Mouse (Mus musculus) midbrain, embryonic 12.5 days (tissue): ENCODE data around the gene Vdac1. TPM values are rescaled to one million over a fixed set of nuclear protein-coding genes. Genes with fewer than 3 reads are reported as not detected.
A peak's percentile ranks its signal among the peaks of the same experiment; 100 is the strongest.
"Not testable (repeated sequence)": the region's sequence is repeated elsewhere in the genome, so short reads cannot be mapped to it uniquely, and the experiment has no call there.

Experiments used
- ATAC-seq: fragments of 200-750 bp; cut with Nextera tagmentation; 2 replicates; pipeline ENCODE4 v1.8.0; 2017; ENCODE audit warnings: low read depth, moderate TSS enrichment, moderate library complexity; ENCODE audit not compliant: low FRiP score
- H3K27ac ChIP-seq: fragments of 300-500 bp; sonication (generic); replicated peaks from 2 replicates; pipeline ENCODE4 v1.5.1; 2016; ENCODE audit warnings: mild to moderate bottlenecking
- H3K27me3 ChIP-seq: fragments of 300-500 bp; sonication (generic); 2 replicates; pipeline ENCODE4 v1.6.1; 2016; ENCODE audit warnings: mild to moderate bottlenecking
- H3K36me3 ChIP-seq: fragments of 300-500 bp; sonication (generic); 2 replicates; pipeline ENCODE4 v1.6.1; 2016
- H3K4me1 ChIP-seq: fragments of 300-500 bp; sonication (generic); 2 replicates; pipeline ENCODE4 v1.6.1; 2016
- H3K4me2 ChIP-seq: fragments of 300-500 bp; sonication (generic); replicated peaks from 2 replicates; pipeline ENCODE4 v1.6.1; 2016; ENCODE audit warnings: mild to moderate bottlenecking, moderate library complexity
- H3K4me3 ChIP-seq: fragments of 300-500 bp; sonication (generic); 2 replicates; pipeline ENCODE4 v1.5.1; 2016; ENCODE audit warnings: mild to moderate bottlenecking
- H3K9ac ChIP-seq: fragments of 300-500 bp; sonication (generic); replicated peaks from 2 replicates; pipeline ENCODE4 v1.6.1; 2016; ENCODE audit warnings: mild to moderate bottlenecking, moderate library complexity
- H3K9me3 ChIP-seq: fragments of 300-500 bp; sonication (generic); 2 replicates; pipeline ENCODE4 v1.6.1; 2016; ENCODE audit warnings: mild to moderate bottlenecking
- WGBS: fragments of 180-500 bp; shearing (Covaris S2); methylation state at CpG from one replicate; pipeline ENCODE4 v1.1.7; 2016; 5-methylcytosine and 5-hydroxymethylcytosine counted together
- polyA plus RNA-seq: library from polyadenylated mRNA; unstranded; fragments of >200 nt; fragmentation: Nextera tagmentation; extraction: Ambion mirVana; gene quantifications from 2 replicates; pipeline ENCODE4 v1.2.1, GENCODE M21; 2016

Vdac1 gene
- polyA plus RNA-seq, 1 experiment from 2014 or later: 216 TPM

- Histone ChIP-seq H3K27me3 (no peaks in the 10 kb centered on the region), H3K4me3 (peak overlapping the region; percentile 20; the same call in 1 of the 2 replicates), H3K4me2 (peak overlapping the region; percentile 43), H3K4me1 (peaks cover 9% of the 10 kb centered on the region; the same call in 1 of the 2 replicates), H3K9me3 (no peaks in the 10 kb centered on the region), H3K27ac (no peak overlapping the region), H3K36me3 (no peaks in the 10 kb centered on the region), H3K9ac (peak overlapping the region; percentile 12; the same call in 1 of the 2 replicates)
- ATAC-seq: 0 out of 2 replicates have a peak, but pooled peaks have one; percentile 60
- WGBS: 18% methylated on average over 11 of the region's 12 CpGs
These were observed 14.6 kb upstream of the Vdac1 start for GRCm38 (mm10) chr11:52345939-52346634.

DNA sequence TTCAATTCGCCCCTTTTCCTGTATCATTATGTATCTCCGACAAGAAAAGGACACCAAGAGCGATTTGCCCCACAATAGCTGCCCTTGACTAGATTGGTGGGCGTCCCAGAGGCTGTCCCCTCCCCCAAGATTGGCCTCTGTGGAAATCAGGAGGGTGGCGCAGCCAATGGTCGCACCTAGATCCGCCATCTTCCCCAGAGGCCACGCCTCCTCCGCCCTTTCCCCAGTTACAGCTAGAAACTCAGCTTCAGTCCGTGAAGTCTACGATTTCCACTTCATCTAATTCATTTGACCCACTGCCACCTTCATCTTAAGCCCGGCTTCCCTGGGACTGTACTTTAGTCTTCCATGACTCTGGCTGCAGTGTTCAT, 14.0 kb upstream of the Vdac1 start:
- peak overlapping the region; percentile 12; the same call in 1 of the 2 replicates for H3K9ac ChIP-seq
- H3K27ac ChIP-seq: no peak overlapping the region
- no peaks in the 10 kb centered on the region for H3K27me3 ChIP-seq
- peak overlapping the region; percentile 43 for H3K4me2 ChIP-seq
- no peaks in the 10 kb centered on the region for H3K36me3 ChIP-seq
- peak overlapping the region; percentile 20; the same call in 1 of the 2 replicates for H3K4me3 ChIP-seq
- no peaks in the 10 kb centered on the region for H3K9me3 ChIP-seq
- 5% methylated on average over 12 of the region's 12 CpGs for WGBS
- ATAC-seq: no peak
- H3K4me1 ChIP-seq: peaks cover 4% of the 10 kb centered on the region; the same call in 1 of the 2 replicates

GRCm38 (mm10) chr11:52348156-52348555, 12.5 kb upstream of the Vdac1 start:
- 88% methylated on average over 4 of the region's 4 CpGs for WGBS
- no peak overlapping the region for H3K27ac ChIP-seq
- H3K27me3 ChIP-seq: no peaks in the 10 kb centered on the region
- no peak for ATAC-seq
- no peak overlapping the region for H3K4me2 ChIP-seq
- no peaks in the 10 kb centered on the region for H3K9me3 ChIP-seq
- H3K4me3 ChIP-seq: no peak overlapping the region
- H3K4me1 ChIP-seq: peaks cover 3% of the 10 kb centered on the region; the same call in 1 of the 2 replicates
- no peaks in the 10 kb centered on the region for H3K36me3 ChIP-seq
- no peak overlapping the region for H3K9ac ChIP-seq

- Histone ChIP-seq H3K4me1 (peaks cover 3% of the 10 kb centered on the region; the same call in 1 of the 2 replicates), H3K36me3 (no peaks in the 10 kb centered on the region), H3K9me3 (no peaks in the 10 kb centered on the region), H3K27me3 (no peaks in the 10 kb centered on the region), H3K4me3 (no peak overlapping the region), H3K27ac (no peak overlapping the region), H3K9ac (no peak overlapping the region), H3K4me2 (no peak overlapping the region)
- WGBS: 74% methylated on average over 3 of the region's 3 CpGs
- ATAC-seq: no peak
These were observed 11.9 kb upstream of the Vdac1 start for GRCm38 (mm10) chr11:52348724-52349123.

GRCm38 (mm10) chr11:52350924-52351323, 9.7 kb upstream of the Vdac1 start:
- Histone ChIP-seq H3K9ac (no peak overlapping the region), H3K9me3 (no peaks in the 10 kb centered on the region; the same call in 1 of the 2 replicates), H3K27me3 (no peaks in the 10 kb centered on the region), H3K4me1 (peaks cover 3% of the 10 kb centered on the region; the same call in 1 of the 2 replicates), H3K4me3 (no peak overlapping the region), H3K4me2 (no peak overlapping the region), H3K36me3 (no peaks in the 10 kb centered on the region), H3K27ac (no peak overlapping the region)
- no peak for ATAC-seq
- under 1% methylated on average over 9 of the region's 9 CpGs for WGBS

DNA sequence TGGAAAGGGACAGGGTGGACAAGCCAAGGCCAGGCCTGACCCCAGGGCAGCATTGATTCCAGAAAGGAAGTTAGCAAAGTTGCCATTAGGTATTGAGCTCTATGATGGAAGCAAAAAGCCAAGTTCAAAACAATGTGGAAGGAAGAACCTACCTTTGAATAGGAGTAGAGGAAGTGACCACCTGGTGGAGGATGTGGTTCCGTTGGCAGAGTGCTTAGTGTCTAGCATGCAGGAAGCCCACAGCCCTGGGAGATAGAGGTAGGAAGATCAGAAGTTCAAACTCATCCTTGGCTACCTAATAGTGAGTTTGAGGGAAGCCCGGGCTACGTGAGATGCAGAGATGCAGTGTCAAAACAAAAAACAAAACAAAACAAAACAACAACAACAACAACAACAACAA, 8.4 kb upstream of the Vdac1 start:
- Histone ChIP-seq H3K9ac (no peak overlapping the region), H3K27me3 (no peaks in the 10 kb centered on the region), H3K36me3 (no peaks in the 10 kb centered on the region), H3K9me3 (no peaks in the 10 kb centered on the region; the same call in 1 of the 2 replicates), H3K4me2 (no peak overlapping the region), H3K4me3 (no peak overlapping the region), H3K4me1 (no peaks in the 10 kb centered on the region; the same call in 1 of the 2 replicates), H3K27ac (no peak overlapping the region)
- no peak for ATAC-seq
- 95% methylated on average over 3 of the region's 3 CpGs for WGBS

GRCm38 (mm10) chr11:52354644-52355043, 6.0 kb upstream of the Vdac1 start:
- no peak for ATAC-seq
- no peak overlapping the region for H3K9ac ChIP-seq
- 83% methylated on average over 5 of the region's 5 CpGs for WGBS

GRCm38 (mm10) chr11:52355601-52356000, 5.1 kb upstream of the Vdac1 start:
- H3K27me3 ChIP-seq: peaks cover 3% of the 10 kb centered on the region; the same call in 1 of the 2 replicates
- no peak overlapping the region for H3K4me2 ChIP-seq
- H3K4me3 ChIP-seq: no peak overlapping the region
- no peak overlapping the region for H3K9ac ChIP-seq
- no peak for ATAC-seq
- H3K27ac ChIP-seq: no peak overlapping the region
- no peaks in the 10 kb centered on the region for H3K36me3 ChIP-seq
- no peaks in the 10 kb centered on the region; the same call in 1 of the 2 replicates for H3K9me3 ChIP-seq
- 86% methylated on average over 1 of the region's 1 CpGs for WGBS
- H3K4me1 ChIP-seq: peaks cover 7% of the 10 kb centered on the region

More at GRCm38 (mm10) chr11:52354644-52355043, 6.0 kb upstream of the Vdac1 start:
- no peak overlapping the region for H3K4me2 ChIP-seq
- no peak overlapping the region for H3K27ac ChIP-seq
- H3K9me3 ChIP-seq: no peaks in the 10 kb centered on the region; the same call in 1 of the 2 replicates
- no peak overlapping the region for H3K4me3 ChIP-seq
- peaks cover 3% of the 10 kb centered on the region; the same call in 1 of the 2 replicates for H3K27me3 ChIP-seq
- no peaks in the 10 kb centered on the region for H3K36me3 ChIP-seq
- H3K4me1 ChIP-seq: peaks cover 1% of the 10 kb centered on the region

DNA sequence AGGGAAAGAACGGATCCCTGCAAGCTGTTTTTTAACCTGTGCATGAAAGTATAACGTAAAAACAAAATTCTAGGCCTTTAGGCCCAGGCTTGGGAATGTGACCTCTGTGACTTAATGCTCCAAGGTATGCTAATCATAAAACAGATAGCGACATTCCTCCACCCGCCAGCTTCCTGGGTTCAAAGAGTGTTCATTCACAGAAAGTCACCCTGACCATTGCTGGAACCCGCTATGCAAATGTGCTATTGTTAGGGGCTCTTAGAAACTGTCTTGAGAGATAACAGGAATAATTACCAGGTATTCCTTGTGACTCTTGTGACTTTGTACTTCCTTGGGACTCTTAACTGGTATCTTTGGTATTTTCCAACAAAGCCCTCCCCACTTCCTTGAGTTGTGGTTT, 3.6 kb upstream of the Vdac1 start:
- not testable (repeated sequence) for H3K27me3 ChIP-seq
- 92% methylated on average over 5 of the region's 5 CpGs for WGBS
- peaks cover 14% of the 10 kb centered on the region for H3K4me1 ChIP-seq

GRCm38 (mm10) chr11:52358520-52358919, 2.1 kb upstream of the Vdac1 start:
- no peak overlapping the region for H3K27ac ChIP-seq
- H3K4me1 ChIP-seq: peaks cover 23% of the 10 kb centered on the region
- no peaks in the 10 kb centered on the region for H3K36me3 ChIP-seq
- WGBS: 51% methylated on average over 4 of the region's 4 CpGs
- peaks cover 3% of the 10 kb centered on the region; the same call in 1 of the 2 replicates for H3K27me3 ChIP-seq
- no peak overlapping the region for H3K4me2 ChIP-seq
- no peak for ATAC-seq
- no peak overlapping the region for H3K9ac ChIP-seq
- H3K4me3 ChIP-seq: no peak overlapping the region
- H3K9me3 ChIP-seq: no peaks in the 10 kb centered on the region; the same call in 1 of the 2 replicates

More for the DNA sequence above, 3.6 kb upstream of the Vdac1 start:
- not testable (repeated sequence) for ATAC-seq, H3K4me3 ChIP-seq, H3K36me3 ChIP-seq, H3K9me3 ChIP-seq, H3K4me2 ChIP-seq, H3K27ac ChIP-seq, H3K9ac ChIP-seq

- Histone ChIP-seq H3K4me3 (peak overlapping the region; percentile 88), H3K4me1 (peaks cover 32% of the 10 kb centered on the region), H3K27ac (peak overlapping the region; percentile 89), H3K4me2 (peak overlapping the region; percentile 94), H3K36me3 (no peaks in the 10 kb centered on the region), H3K9me3 (no peaks in the 10 kb centered on the region), H3K27me3 (peaks cover 3% of the 10 kb centered on the region; the same call in 1 of the 2 replicates), H3K9ac (peak overlapping the region; percentile 93)
- ATAC-seq: peak; percentile 45
- WGBS: 13% methylated on average over 22 of the region's 22 CpGs
These were observed 782 bp upstream of the Vdac1 start for GRCm38 (mm10) chr11:52359686-52360470.
